Mouse (Mus musculus) forebrain, embryonic 14.5 days (tissue): ENCODE data around the gene Nxpe3. TPM values are rescaled to one million over a fixed set of nuclear protein-coding genes. Genes with fewer than 3 reads are reported as not detected.

ENCODE experiments used
- ATAC-seq: fragments of 200-750 bp; cut with Nextera tagmentation; 2 replicates; pipeline ENCODE4 v1.8.0; 2017; ENCODE audit warnings: mild to moderate bottlenecking, moderate library complexity
- DNase-seq: peaks from one replicate; pipeline ENCODE4 v3.0.0-alpha.2; 2015; ENCODE audit warnings: low spot score
- H3K27ac ChIP-seq: fragments of 300-500 bp; sonication (generic); 2 replicates; pipeline ENCODE4 v1.5.1; 2014; ENCODE audit warnings: low read depth, mild to moderate bottlenecking, control low read depth, low read length, moderate library complexity
- H3K27me3 ChIP-seq: fragments of 300-500 bp; sonication (generic); replicated peaks from 2 replicates; pipeline ENCODE4 v1.6.1; 2014; ENCODE audit warnings: low read length, control low read depth, mixed read lengths; ENCODE audit not compliant: control insufficient read depth, insufficient read depth
- H3K36me3 ChIP-seq: fragments of 300-500 bp; sonication (generic); 2 replicates; pipeline ENCODE4 v1.6.1; 2014; ENCODE audit warnings: low read length, control low read depth; ENCODE audit not compliant: control insufficient read depth, insufficient read depth
- H3K4me1 ChIP-seq: fragments of 300-500 bp; sonication (generic); 2 replicates; pipeline ENCODE4 v1.6.1; 2014; ENCODE audit warnings: antibody characterized with exemption, low read length, control low read depth; ENCODE audit not compliant: control insufficient read depth, insufficient read depth
- H3K4me2 ChIP-seq: fragments of 300-500 bp; sonication (generic); 2 replicates; pipeline ENCODE4 v1.6.1; 2014; ENCODE audit warnings: mild to moderate bottlenecking, control low read depth, low read length
- H3K4me3 ChIP-seq: fragments of 300-500 bp; sonication (generic); 2 replicates; pipeline ENCODE4 v1.5.1; 2014; ENCODE audit warnings: low read depth, low read length, control low read depth
- H3K9ac ChIP-seq: fragments of 300-500 bp; sonication (generic); 2 replicates; pipeline ENCODE4 v1.6.1; 2014; ENCODE audit warnings: mild to moderate bottlenecking, low read length, control low read depth, moderate library complexity
- H3K9me3 ChIP-seq: fragments of 300-500 bp; sonication (generic); replicated peaks from 2 replicates; pipeline ENCODE4 v1.6.1; 2016; ENCODE audit warnings: low read length, control low read depth, mixed read lengths; ENCODE audit not compliant: control insufficient read depth
- WGBS: fragments of 180-500 bp; shearing (Covaris S2); extraction: QIAGEN DNeasy Blood & Tissue Kit; methylation state at CpG from one replicate; pipeline ENCODE4 v1.1.7; 2014; 5-methylcytosine and 5-hydroxymethylcytosine counted together
- polyA plus RNA-seq: library from polyadenylated mRNA; unstranded; fragments of >200 nt; fragmentation: Nextera tagmentation; extraction: Ambion mirVana; gene quantifications from 2 replicates; pipeline ENCODE4 v1.2.1, GENCODE M21; 2014

The Nxpe3 gene
- 1.3 and 1.5 TPM in 2 replicates for polyA plus RNA-seq

GRCm38 (mm10) chr16:55894893-55895650 lies at the start of gene Nxpe3:
Gene Nxpe3, minus strand, starts transcription at chr16:55895285.
- no peaks in the 10 kb centered on the region for H3K9me3 ChIP-seq
- H3K27ac ChIP-seq: peak within 1 kb of the TSS; percentile 76
- peak within 1 kb of the TSS; percentile 76 for H3K4me3 ChIP-seq
- H3K9ac ChIP-seq: peak within 1 kb of the TSS; percentile 81
- peak within 1 kb of the TSS; percentile 83 for H3K4me2 ChIP-seq
- no peaks in the 10 kb centered on the region for H3K27me3 ChIP-seq
- no peaks in the 10 kb centered on the region for H3K36me3 ChIP-seq
- 0 out of 2 replicates have a peak, but pooled peaks cover 10% of the 10 kb centered on the region for H3K4me1 ChIP-seq
- ATAC-seq: peak; percentile 97
- DNase-seq: peak; percentile 88
- WGBS: under 1% methylated on average over 65 of the region's 74 CpGs

- no peaks in the 10 kb centered on the region for H3K9me3 ChIP-seq
- DNase-seq (no peak), ATAC-seq (no peak)
- no peak overlapping the region for H3K4me2 ChIP-seq
- H3K4me3 ChIP-seq: no peak overlapping the region
- no peaks in the 10 kb centered on the region for H3K36me3 ChIP-seq
- H3K27me3 ChIP-seq: no peaks in the 10 kb centered on the region
- no peaks in the 10 kb centered on the region for H3K4me1 ChIP-seq
- no peak overlapping the region for H3K9ac ChIP-seq
- WGBS: 91% methylated on average over 4 of the region's 4 CpGs
- H3K27ac ChIP-seq: no peak overlapping the region
These were observed 45.7 kb upstream of the Nxpe3 start for GRCm38 (mm10) chr16:55940781-55941180.

- DNase-seq (no peak), ATAC-seq (no peak)
- Histone ChIP-seq H3K27me3 (no peaks in the 10 kb centered on the region), H3K4me3 (no peak overlapping the region), H3K36me3 (no peaks in the 10 kb centered on the region), H3K9ac (no peak overlapping the region), H3K4me2 (no peak overlapping the region), H3K9me3 (no peaks in the 10 kb centered on the region), H3K27ac (no peak overlapping the region), H3K4me1 (no peaks in the 10 kb centered on the region)
- 85% methylated on average over 6 of the region's 6 CpGs for WGBS
These were observed 44.6 kb upstream of the Nxpe3 start for GRCm38 (mm10) chr16:55939703-55940102.

- Histone ChIP-seq H3K27ac (no peak overlapping the region), H3K9me3 (no peaks in the 10 kb centered on the region), H3K36me3 (no peaks in the 10 kb centered on the region), H3K4me3 (no peak overlapping the region), H3K4me2 (no peak overlapping the region), H3K4me1 (no peaks in the 10 kb centered on the region), H3K27me3 (no peaks in the 10 kb centered on the region), H3K9ac (no peak overlapping the region)
- ATAC-seq (no peak), DNase-seq (no peak)
- WGBS: 84% methylated on average over 4 of the region's 4 CpGs
These were observed 43.7 kb upstream of the Nxpe3 start for GRCm38 (mm10) chr16:55938761-55939160.

GRCm38 (mm10) chr16:55934453-55935037 lies 39.5 kb upstream of the Nxpe3 start, which contains the start of gene Cep97:
Gene Cep97, minus strand, starts transcription at chr16:55934855.
- Histone ChIP-seq H3K4me1 (no peaks in the 10 kb centered on the region), H3K27ac (peak within 1 kb of the TSS; percentile 63; the same call in 1 of the 2 replicates), H3K4me3 (peak within 1 kb of the TSS; percentile 78), H3K27me3 (no peaks in the 10 kb centered on the region), H3K9me3 (no peaks in the 10 kb centered on the region), H3K36me3 (0 out of 2 replicates have a peak, but pooled peaks cover 3% of the 10 kb centered on the region), H3K9ac (peak within 1 kb of the TSS; percentile 62), H3K4me2 (peak within 1 kb of the TSS; percentile 67)
- ATAC-seq: peak; percentile 99
- peak; percentile 97 for DNase-seq
- WGBS: under 1% methylated on average over 24 of the region's 24 CpGs

GRCm38 (mm10) chr16:55933681-55934343 lies 38.7 kb upstream of the Nxpe3 start:
- ATAC-seq (peak; percentile 53), DNase-seq (peak; percentile 62)
- peak overlapping the region; percentile 63; the same call in 1 of the 2 replicates for H3K27ac ChIP-seq
- no peaks in the 10 kb centered on the region for H3K27me3 ChIP-seq
- H3K4me3 ChIP-seq: peak overlapping the region; percentile 78
- peak overlapping the region; percentile 67 for H3K4me2 ChIP-seq
- H3K36me3 ChIP-seq: 0 out of 2 replicates have a peak, but pooled peaks cover 6% of the 10 kb centered on the region
- peak overlapping the region; percentile 62 for H3K9ac ChIP-seq
- WGBS: under 1% methylated on average over 32 of the region's 32 CpGs
- no peaks in the 10 kb centered on the region for H3K9me3 ChIP-seq
- no peaks in the 10 kb centered on the region for H3K4me1 ChIP-seq

- Histone ChIP-seq H3K27me3 (no peaks in the 10 kb centered on the region), H3K4me3 (no peak overlapping the region), H3K9ac (no peak overlapping the region), H3K4me1 (no peaks in the 10 kb centered on the region), H3K36me3 (peaks cover 63% of the 10 kb centered on the region), H3K27ac (no peak overlapping the region), H3K4me2 (no peak overlapping the region), H3K9me3 (no peaks in the 10 kb centered on the region)
- ATAC-seq (no peak), DNase-seq (no peak)
- 97% methylated on average over 4 of the region's 4 CpGs for WGBS
These were observed 28.9 kb upstream of the Nxpe3 start for GRCm38 (mm10) chr16:55924010-55924409.

- no peak overlapping the region for H3K4me3 ChIP-seq
- H3K4me1 ChIP-seq: no peaks in the 10 kb centered on the region
- no peak overlapping the region for H3K4me2 ChIP-seq
- DNase-seq (no peak), ATAC-seq (no peak)
- peaks cover 57% of the 10 kb centered on the region for H3K36me3 ChIP-seq
- no peak overlapping the region for H3K9ac ChIP-seq
- H3K9me3 ChIP-seq: no peaks in the 10 kb centered on the region
- no peak overlapping the region for H3K27ac ChIP-seq
- H3K27me3 ChIP-seq: no peaks in the 10 kb centered on the region
- WGBS: 91% methylated on average over 10 of the region's 10 CpGs
These were observed 27.0 kb upstream of the Nxpe3 start for GRCm38 (mm10) chr16:55922079-55922478.
